Mouse (Mus musculus): ENCODE results near the gene Dlg2.

DNA sequence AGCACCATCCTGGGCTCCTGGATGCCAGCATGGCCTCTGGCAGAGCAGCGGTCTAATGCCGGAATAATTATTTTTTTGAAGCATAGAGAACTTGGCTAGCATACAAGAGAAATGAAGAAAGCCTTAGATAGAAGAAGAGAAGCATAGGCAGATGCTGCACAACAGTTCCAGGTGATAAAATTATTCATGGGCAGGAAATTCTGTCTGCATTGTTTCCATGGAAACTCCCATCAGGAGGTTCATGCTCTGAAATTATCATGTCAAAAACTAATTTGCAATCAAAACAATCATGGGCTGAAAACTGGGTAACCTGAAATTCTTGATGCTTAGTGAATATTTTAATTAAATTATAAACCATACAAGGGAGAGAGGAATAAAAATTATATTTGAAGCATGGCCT, 1624.4 kb downstream of the Dlg2 start:
- TF ChIP-seq CTCF (IDR thresholded peaks at IDR 0.05; ENCODE audit: insufficient read depth, low read length) (no peak), POLR2A (IDR thresholded peaks at IDR 0.05; ENCODE audit: borderline replicate concordance, extremely low read depth, low read depth, low read length) (no peak)
